Mouse (Mus musculus) thymus, postnatal 36 days (tissue): ENCODE data around the gene Cdc20.

Source experiments
- DNase-seq, 2 experiments: peaks; one replicate each; pipeline ENCODE4 v3.0.0; 2022; ENCODE audit warnings: mixed read lengths in 2 of 2

Cdc20 gene

GRCm38 (mm10) chr4:118417112-118417797 is 19.9 kb downstream of the Cdc20 start:
- DNase-seq: no peak

- DNase-seq: no peak
These were observed 20.8 kb downstream of the Cdc20 start for GRCm38 (mm10) chr4:118416329-118416728.

- no peak for DNase-seq
These were observed 21.4 kb downstream of the Cdc20 start for GRCm38 (mm10) chr4:118415779-118416178.

GRCm38 (mm10) chr4:118413553-118413952 is 23.6 kb downstream of the Cdc20 start:
- no peak for DNase-seq

GRCm38 (mm10) chr4:118410871-118411270 is 26.3 kb downstream of the Cdc20 start:
- DNase-seq: no peak

GRCm38 (mm10) chr4:118409142-118409900 is 27.8 kb downstream of the Cdc20 start, which contains the start of the genes Szt2 and Med8:
TSS of gene Szt2 (minus strand) at chr4:118409273.
TSS of gene Med8 (plus strand) at chr4:118409337.
- peak; percentile 88 to 90 for DNase-seq

GRCm38 (mm10) chr4:118402701-118403100 is 34.5 kb downstream of the Cdc20 start:
- DNase-seq: no peak

GRCm38 (mm10) chr4:118401918-118402317 is 35.2 kb downstream of the Cdc20 start:
- no peak for DNase-seq

GRCm38 (mm10) chr4:118401421-118401820 is 35.7 kb downstream of the Cdc20 start:
- DNase-seq: no peak

GRCm38 (mm10) chr4:118398400-118398799 is 38.8 kb downstream of the Cdc20 start:
- DNase-seq: no peak

GRCm38 (mm10) chr4:118396433-118396832 is 40.7 kb downstream of the Cdc20 start:
- DNase-seq: no peak

- DNase-seq: no peak
These were observed 41.9 kb downstream of the Cdc20 start for GRCm38 (mm10) chr4:118395289-118395688.

- no peak for DNase-seq
These were observed 42.6 kb downstream of the Cdc20 start for GRCm38 (mm10) chr4:118394505-118394904.

- DNase-seq: no peak
These were observed 47.0 kb downstream of the Cdc20 start for GRCm38 (mm10) chr4:118390146-118390545.

GRCm38 (mm10) chr4:118387316-118387715 is 49.8 kb downstream of the Cdc20 start:
- DNase-seq: no peak

GRCm38 (mm10) chr4:118383271-118383670 is 53.9 kb downstream of the Cdc20 start:
- DNase-seq: no peak
